Mouse (Mus musculus) c-Kit-negative CD71-positive TER-119-positive erythroid progenitor cells, embryonic 14.5 days (primary cell): ENCODE measurements around the gene Arhgef33.
"Not testable (repeated sequence)": the region's sequence is repeated elsewhere in the genome, so short reads cannot be mapped to it uniquely, and the experiment has no call there.

Source experiments
- DNase-seq: peaks from one replicate; pipeline ENCODE4 v3.0.0-alpha.2; 2013; ENCODE audit warnings: low read depth, low spot score

Arhgef33 gene

DNA sequence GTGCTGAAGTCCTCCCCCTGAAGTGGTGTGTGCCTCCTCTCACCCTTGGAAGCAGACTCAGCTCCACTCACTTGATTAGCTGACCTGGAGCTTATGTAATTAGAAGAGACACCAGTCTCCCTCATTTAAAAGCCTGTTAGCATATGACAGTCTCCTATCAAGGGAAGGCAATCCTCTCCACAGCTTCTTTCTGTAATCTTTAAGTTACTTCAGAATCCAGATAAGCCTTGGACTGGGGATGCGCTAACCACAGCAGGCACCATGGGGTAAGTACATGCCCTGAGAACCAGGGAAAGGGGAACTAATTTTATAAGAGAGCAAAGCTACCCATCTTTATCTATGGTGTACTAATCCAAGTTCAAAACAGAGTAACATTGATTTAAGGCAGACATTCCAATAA lies at the start of gene Arhgef33:
Gene Arhgef33, plus strand, starts transcription at position 157 of the 400 bp plus-strand sequence.
- no peak for DNase-seq

DNA sequence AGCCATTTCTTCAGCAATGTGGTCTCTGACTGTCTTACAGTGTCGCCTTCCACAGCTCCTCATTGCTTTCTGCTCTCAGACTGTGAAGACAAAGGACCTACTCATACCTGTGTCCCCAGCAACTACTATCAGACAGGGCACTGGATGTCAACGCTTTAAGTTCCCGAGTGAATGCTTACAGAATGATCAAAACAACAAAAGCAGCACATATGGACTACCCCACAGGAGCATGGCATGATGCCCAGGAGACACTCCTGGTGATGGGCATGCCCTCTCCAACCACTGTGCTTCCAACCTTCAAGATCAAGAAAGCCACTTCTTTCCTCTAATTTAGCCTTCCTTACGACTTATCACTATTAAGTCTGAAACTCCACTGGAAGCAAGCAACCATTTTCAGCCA lies 40.1 kb upstream of the Arhgef33 start:
- DNase-seq = no peak

DNA sequence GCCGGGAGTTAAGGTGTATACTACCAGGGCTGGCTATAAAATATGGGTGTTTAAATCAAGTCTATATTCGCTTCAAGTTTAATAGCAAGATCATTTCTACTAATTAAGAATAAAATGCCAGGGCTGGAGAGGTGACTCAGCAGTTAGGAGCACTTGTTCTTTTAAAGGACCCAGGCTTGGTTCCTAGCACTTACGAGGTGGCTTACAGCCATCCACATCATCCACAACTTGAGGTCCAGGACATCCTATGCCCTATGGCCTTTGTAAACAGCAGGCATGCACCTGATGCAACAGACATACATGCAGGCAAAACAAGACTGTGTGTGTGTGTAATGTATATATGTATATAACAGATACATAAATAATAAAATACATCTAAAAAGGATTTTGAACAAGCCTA lies 39.1 kb upstream of the Arhgef33 start:
- DNase-seq = no peak

DNA sequence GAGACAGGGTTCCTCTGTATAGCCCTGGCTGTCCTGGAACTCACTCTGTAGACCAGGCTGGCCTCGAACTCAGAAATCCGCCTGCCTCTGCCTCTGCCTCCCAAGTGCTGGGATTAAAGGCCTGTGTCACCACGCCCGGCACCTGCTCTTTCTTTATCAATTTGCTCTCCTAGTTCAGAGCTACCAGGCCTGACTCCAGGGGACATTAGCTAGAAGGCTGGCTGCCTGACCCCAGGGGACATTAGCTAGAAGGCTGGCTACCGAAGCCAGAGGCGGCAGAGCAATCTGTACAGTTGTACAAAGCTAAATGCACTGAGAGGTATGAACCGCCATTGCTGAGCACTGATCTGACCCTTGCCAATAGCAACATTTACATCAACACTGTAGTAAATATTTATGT lies 36.6 kb upstream of the Arhgef33 start:
- DNase-seq = not testable (repeated sequence)

DNA sequence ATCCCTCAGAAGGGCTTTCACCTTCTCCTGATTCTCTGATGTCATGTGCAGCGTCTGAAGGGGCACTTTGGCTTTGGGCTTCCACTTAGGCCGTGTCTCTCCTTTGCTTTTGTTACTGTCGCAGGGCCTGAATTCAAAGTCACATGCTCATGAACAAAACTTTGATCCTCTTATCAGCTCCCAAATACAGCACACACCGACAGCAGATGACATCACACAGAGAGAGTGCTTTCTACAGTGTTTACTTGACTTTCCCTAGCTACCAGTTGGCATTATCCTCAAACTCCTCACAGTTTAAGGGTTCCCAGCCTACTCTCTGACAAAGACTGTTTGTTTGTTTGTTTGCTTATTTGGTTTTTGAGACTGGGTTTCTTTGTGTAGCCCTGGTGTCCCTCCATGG lies 29.0 kb upstream of the Arhgef33 start:
- DNase-seq = no peak

GRCm38 (mm10) chr17:80279340-80280070 lies 27.7 kb upstream of the Arhgef33 start:
- no peak for DNase-seq

- no peak for DNase-seq
Measured at GRCm38 (mm10) chr17:80284446-80284845, 22.8 kb upstream of the Arhgef33 start.

- DNase-seq = no peak
Measured at GRCm38 (mm10) chr17:80288012-80288411, 19.2 kb upstream of the Arhgef33 start.

- DNase-seq = peak; percentile 9
Measured at GRCm38 (mm10) chr17:80289280-80290073, 17.7 kb upstream of the Arhgef33 start.

GRCm38 (mm10) chr17:80290074-80290657 lies 17.0 kb upstream of the Arhgef33 start, which contains the start of the genes Morn2 and Dhx57:
TSS of gene Morn2 (plus strand) at chr17:80290203.
TSS of gene Dhx57 (minus strand) at chr17:80290476.
- peak; percentile 89 for DNase-seq

- DNase-seq = no peak
Measured at GRCm38 (mm10) chr17:80291148-80291547, 16.1 kb upstream of the Arhgef33 start.

DNA sequence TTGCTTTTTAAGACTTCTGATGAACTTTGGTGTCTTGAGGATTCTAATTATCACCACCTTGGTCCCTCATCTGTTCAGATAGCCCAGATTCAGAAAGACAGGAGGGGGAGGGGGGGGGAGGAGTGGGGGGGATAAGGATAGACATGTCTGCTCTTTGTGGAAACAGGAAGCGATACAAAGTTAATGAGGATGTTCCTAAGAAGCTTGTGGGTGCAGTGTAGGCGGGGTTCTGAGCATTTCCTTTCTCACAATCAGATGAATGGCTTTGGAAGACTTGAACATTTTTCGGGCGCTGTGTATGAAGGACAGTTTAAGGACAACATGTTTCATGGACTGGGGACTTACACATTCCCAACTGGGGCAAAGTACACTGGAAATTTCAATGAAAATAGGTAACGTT lies 11.9 kb upstream of the Arhgef33 start:
- DNase-seq = no peak

DNA sequence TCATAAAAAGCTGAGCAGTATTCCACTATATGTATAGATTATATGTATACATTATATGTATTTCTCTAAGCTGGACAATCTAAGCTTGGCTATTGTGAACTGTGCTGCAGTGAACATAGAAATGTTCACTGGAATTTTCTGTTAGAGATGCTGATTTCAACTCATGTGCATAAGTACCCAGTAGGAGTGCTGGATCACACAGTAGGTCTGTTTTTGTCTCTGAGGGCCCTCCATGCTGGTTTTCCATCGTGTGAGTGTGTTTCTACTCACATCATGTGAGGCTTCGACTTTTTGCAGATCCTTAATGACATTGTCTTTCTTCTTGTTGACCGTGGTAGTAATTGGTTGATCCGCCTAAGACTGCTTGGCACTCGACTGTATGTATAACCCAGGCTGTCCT lies 8.4 kb upstream of the Arhgef33 start:
- no peak for DNase-seq

DNA sequence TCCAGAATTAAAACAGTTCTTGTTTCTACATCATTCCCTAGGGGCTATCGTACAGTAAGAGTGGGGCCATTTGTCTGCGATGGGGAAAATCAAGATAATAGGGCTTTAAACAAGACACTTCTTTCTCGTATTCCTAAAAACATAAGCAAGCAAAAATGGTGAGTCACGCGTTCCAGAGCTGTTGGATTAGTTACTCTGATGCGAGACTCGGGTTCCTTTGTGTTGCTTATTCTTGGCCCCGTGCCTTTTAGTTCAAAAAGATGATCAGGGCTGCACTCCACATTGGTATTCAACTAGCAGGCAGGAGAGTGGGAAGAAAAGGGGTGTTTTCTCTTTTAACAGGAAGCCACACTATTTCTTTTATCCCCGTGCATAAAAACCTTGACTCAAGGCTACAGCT lies 4.6 kb downstream of the Arhgef33 start:
- DNase-seq = no peak

DNA sequence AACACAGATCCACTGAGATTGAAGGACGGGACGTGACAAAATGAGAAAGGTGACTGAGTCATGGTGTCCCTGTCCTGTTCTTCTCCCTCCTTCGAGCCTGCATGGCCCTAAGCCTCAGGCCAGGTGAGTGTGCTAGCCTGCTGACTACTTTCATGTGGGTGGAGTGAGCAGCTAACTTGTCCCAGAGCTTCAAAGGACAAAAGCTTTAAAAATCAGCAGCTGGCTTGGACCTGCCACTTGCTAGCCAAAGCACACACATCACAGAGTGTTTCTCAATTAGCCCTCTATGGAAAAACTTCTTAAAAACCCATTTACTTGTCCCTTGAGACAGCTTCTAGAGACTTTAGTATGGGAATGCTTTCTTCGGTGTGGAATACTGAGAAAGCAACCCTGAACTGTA lies 5.2 kb downstream of the Arhgef33 start:
- DNase-seq = no peak

- no peak for DNase-seq
Measured at GRCm38 (mm10) chr17:80322228-80322627, 15.0 kb downstream of the Arhgef33 start.

GRCm38 (mm10) chr17:80323015-80323414 lies 15.8 kb downstream of the Arhgef33 start:
- no peak for DNase-seq

- DNase-seq = no peak
Measured at GRCm38 (mm10) chr17:80323658-80324057, 16.5 kb downstream of the Arhgef33 start.

GRCm38 (mm10) chr17:80324521-80324920 lies 17.3 kb downstream of the Arhgef33 start:
- no peak for DNase-seq

DNA sequence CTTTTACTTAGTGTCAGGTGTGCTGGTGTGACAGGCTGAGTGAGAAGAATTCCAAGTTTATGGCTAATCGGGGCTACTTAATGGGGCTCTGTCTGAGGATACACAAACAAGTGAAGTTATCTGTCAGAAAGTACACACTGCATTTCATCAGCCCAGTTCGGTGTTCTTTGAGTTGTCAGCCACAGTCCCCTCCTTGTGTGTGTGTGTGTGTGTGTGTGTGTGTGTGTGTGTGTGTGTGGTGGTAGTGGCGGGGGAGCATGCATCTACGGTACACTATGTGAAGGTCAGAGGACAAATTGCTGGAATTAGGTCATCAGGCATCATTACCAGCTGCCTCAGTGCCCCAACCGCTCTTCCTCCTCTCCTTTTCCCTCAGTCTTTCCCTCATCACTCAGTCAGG lies 18.2 kb downstream of the Arhgef33 start:
- no peak for DNase-seq

GRCm38 (mm10) chr17:80326431-80326830 lies 19.2 kb downstream of the Arhgef33 start:
- DNase-seq = no peak

- no peak for DNase-seq
Measured at GRCm38 (mm10) chr17:80332386-80332785, 25.2 kb downstream of the Arhgef33 start.
